Mouse (Mus musculus) limb, embryonic 14.5 days (tissue): ENCODE data around the gene Cd180. TPM values are rescaled to one million over a fixed set of nuclear protein-coding genes. Genes with fewer than 3 reads are reported as not detected.

Experiments used
- ATAC-seq: fragments of 200-750 bp; cut with Nextera tagmentation; 2 replicates; pipeline ENCODE4 v1.8.0; 2017; ENCODE audit warnings: low read depth, moderate number of reproducible peaks, moderate TSS enrichment; ENCODE audit not compliant: low FRiP score
- DNase-seq: peaks from one replicate; pipeline ENCODE4 v3.0.0-alpha.2; 2015; ENCODE audit warnings: low spot score
- H3K27ac ChIP-seq: fragments of 300-500 bp; sonication (generic); replicated peaks from 2 replicates; pipeline ENCODE4 v1.5.1; 2014; ENCODE audit warnings: low read depth, mild to moderate bottlenecking, low read length, moderate library complexity, mixed read lengths
- H3K27me3 ChIP-seq: fragments of 300-500 bp; sonication (generic); 2 replicates; pipeline ENCODE4 v1.6.1; 2014; ENCODE audit warnings: low read length, mixed read lengths; ENCODE audit not compliant: control insufficient read depth, insufficient read depth
- H3K36me3 ChIP-seq: fragments of 300-500 bp; sonication (generic); 2 replicates; pipeline ENCODE4 v1.6.1; 2014; ENCODE audit warnings: mild to moderate bottlenecking, low read length, moderate library complexity, mixed read lengths; ENCODE audit not compliant: control insufficient read depth, insufficient read depth
- H3K4me1 ChIP-seq: fragments of 300-500 bp; sonication (generic); 2 replicates; pipeline ENCODE4 v1.6.1; 2014; ENCODE audit warnings: antibody characterized with exemption, low read length, mixed read lengths; ENCODE audit not compliant: control insufficient read depth, insufficient read depth
- H3K4me2 ChIP-seq: fragments of 300-500 bp; sonication (generic); replicated peaks from 2 replicates; pipeline ENCODE4 v1.6.1; 2014; ENCODE audit warnings: low read depth, mild to moderate bottlenecking, low read length, moderate library complexity; ENCODE audit not compliant: severe bottlenecking
- H3K4me3 ChIP-seq: fragments of 300-500 bp; sonication (generic); replicated peaks from 2 replicates; pipeline ENCODE4 v1.5.1; 2014; ENCODE audit warnings: low read length
- H3K9ac ChIP-seq: fragments of 300-500 bp; sonication (generic); 2 replicates; pipeline ENCODE4 v1.6.1; 2014; ENCODE audit warnings: mild to moderate bottlenecking, low read depth, low read length, moderate library complexity; ENCODE audit not compliant: severe bottlenecking
- H3K9me3 ChIP-seq: fragments of 300-500 bp; sonication (generic); 2 replicates; pipeline ENCODE4 v1.6.1; 2016; ENCODE audit warnings: low read length; ENCODE audit not compliant: control insufficient read depth
- POLR2A ChIP-seq: fragments of 200-500 bp; IDR thresholded peaks from 2 replicates; pipeline ENCODE4 v1.8.0; 2012; ENCODE audit warnings: inconsistent platforms, mild to moderate bottlenecking, moderate library complexity, borderline replicate concordance; ENCODE audit not compliant: insufficient read depth, insufficient read length; ENCODE audit errors: extremely low read depth
- WGBS: fragments of 180-500 bp; shearing (Covaris S2); extraction: QIAGEN DNeasy Blood & Tissue Kit; methylation state at CpG from one replicate; pipeline ENCODE4 v1.1.7; 2014; 5-methylcytosine and 5-hydroxymethylcytosine counted together
- polyA plus RNA-seq, 2 experiments: library from polyadenylated mRNA; depleted of rRNA in 1 of 2; stranded (reverse) in 1 of 2; unstranded in 1 of 2; fragments of >200 nt; fragmentation: Nextera tagmentation in 1 of 2; extraction: Ambion mirVana in 1 of 2; gene quantifications; 2 replicates each; pipeline versions ENCODE4 v1.2.1 to v1.2.3; 2012 to 2014

The Cd180 gene
- polyA plus RNA-seq, 2 experiments: 0.61 to 1.2 TPM

GRCm38 (mm10) chr13:102779275-102779674, 85.9 kb downstream of the Cd180 start:
- no peaks in the 10 kb centered on the region for H3K9me3 ChIP-seq
- no peak for TF ChIP-seq POLR2A
- H3K27me3 ChIP-seq: no peaks in the 10 kb centered on the region
- no peak for ATAC-seq
- 88% methylated on average over 3 of the region's 3 CpGs for WGBS
- DNase-seq: no peak
- no peak overlapping the region for H3K9ac ChIP-seq
- H3K27ac ChIP-seq: no peak overlapping the region
- H3K4me2 ChIP-seq: no peak overlapping the region
- H3K4me3 ChIP-seq: no peak overlapping the region
- H3K4me1 ChIP-seq: no peaks in the 10 kb centered on the region
- peaks cover 12% of the 10 kb centered on the region; the same call in 1 of the 2 replicates for H3K36me3 ChIP-seq

GRCm38 (mm10) chr13:102783531-102784310, 90.4 kb downstream of the Cd180 start:
- H3K9ac ChIP-seq: no peak overlapping the region
- no peak for TF ChIP-seq POLR2A
- no peak overlapping the region for H3K4me3 ChIP-seq
- no peak overlapping the region for H3K4me2 ChIP-seq
- no peak for ATAC-seq
- H3K4me1 ChIP-seq: no peaks in the 10 kb centered on the region
- no peak for DNase-seq
- no peaks in the 10 kb centered on the region for H3K27me3 ChIP-seq
- WGBS: 86% methylated on average over 7 of the region's 7 CpGs
- peaks cover 15% of the 10 kb centered on the region for H3K36me3 ChIP-seq
- no peak overlapping the region for H3K27ac ChIP-seq
- H3K9me3 ChIP-seq: no peaks in the 10 kb centered on the region

GRCm38 (mm10) chr13:102786666-102787230, 93.4 kb downstream of the Cd180 start:
- no peak for DNase-seq
- Histone ChIP-seq H3K4me3 (no peak overlapping the region), H3K9ac (no peak overlapping the region), H3K4me1 (no peaks in the 10 kb centered on the region), H3K27me3 (no peaks in the 10 kb centered on the region), H3K9me3 (no peaks in the 10 kb centered on the region), H3K4me2 (no peak overlapping the region), H3K36me3 (peaks cover 9% of the 10 kb centered on the region), H3K27ac (no peak overlapping the region)
- no peak for TF ChIP-seq POLR2A
- WGBS: 91% methylated on average over 10 of the region's 10 CpGs
- no peak for ATAC-seq
